Mouse (Mus musculus): ENCODE measurements at regions not wholly inside any gene's neighbourhood (a gene's known extent, or its start where the extent isn't known, plus 50 kb on each side); places are given as distances from the start of the nearest gene placed in this dataset.

DNA sequence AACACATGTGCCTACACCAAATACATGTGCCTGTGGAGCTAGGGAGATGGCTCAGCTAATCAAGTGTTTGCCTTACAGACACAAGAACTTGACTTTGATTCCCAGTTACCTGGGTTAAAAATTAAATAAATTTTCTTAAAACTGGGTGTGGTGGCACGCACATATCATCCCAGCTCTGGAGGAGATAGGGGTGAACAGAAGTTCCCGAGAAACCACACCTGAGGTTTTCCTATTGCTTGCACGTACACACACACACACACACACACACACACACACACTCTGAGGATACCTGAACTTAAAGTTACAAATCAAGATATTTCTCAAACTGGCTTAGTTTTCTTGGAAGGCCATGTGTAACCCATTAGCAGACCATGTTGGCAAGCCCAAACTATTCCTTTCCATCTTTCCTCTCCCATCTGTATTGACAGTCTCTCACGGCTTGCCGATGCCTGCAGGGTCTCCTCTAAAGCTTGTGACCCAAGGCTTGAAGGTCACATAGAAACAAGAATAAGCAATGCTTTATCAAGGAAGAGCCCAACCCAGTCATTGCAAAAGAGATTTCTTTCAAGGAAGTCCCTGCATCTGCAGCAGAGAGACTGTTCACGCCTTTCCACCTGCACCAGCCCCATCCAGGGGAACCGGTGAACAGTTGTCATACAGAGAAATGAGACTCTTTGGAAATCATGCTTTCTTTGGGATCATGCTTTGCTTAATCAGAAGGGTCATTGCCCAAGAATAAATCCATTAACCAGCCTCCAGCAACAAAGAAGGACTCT is 129.9 kb downstream of the Cyp26b1 start:
- TF ChIP-seq CTCF (IDR thresholded peaks at IDR 0.05; ENCODE audit: control insufficient read depth, insufficient read depth, insufficient read length) (no peak), USF1 (IDR thresholded peaks at IDR 0.05; ENCODE audit: low read depth) (no peak), FOSL1 (IDR thresholded peaks at IDR 0.05; ENCODE audit: insufficient read depth, low read length, poor library complexity, severe bottlenecking) (no peak), MAX (IDR thresholded peaks at IDR 0.05) (no peak), MYOG (IDR thresholded peaks at IDR 0.05; ENCODE audit: control insufficient read depth, extremely low read depth, insufficient read length) (no peak), MYOD1 (IDR thresholded peaks at IDR 0.05; ENCODE audit: control insufficient read depth, insufficient read length, low read depth) (no peak)

Measured in C2C12 (cell line).